16 mouse cellular contexts compared by ENCODE assay signal in the genomic region with DNA sequence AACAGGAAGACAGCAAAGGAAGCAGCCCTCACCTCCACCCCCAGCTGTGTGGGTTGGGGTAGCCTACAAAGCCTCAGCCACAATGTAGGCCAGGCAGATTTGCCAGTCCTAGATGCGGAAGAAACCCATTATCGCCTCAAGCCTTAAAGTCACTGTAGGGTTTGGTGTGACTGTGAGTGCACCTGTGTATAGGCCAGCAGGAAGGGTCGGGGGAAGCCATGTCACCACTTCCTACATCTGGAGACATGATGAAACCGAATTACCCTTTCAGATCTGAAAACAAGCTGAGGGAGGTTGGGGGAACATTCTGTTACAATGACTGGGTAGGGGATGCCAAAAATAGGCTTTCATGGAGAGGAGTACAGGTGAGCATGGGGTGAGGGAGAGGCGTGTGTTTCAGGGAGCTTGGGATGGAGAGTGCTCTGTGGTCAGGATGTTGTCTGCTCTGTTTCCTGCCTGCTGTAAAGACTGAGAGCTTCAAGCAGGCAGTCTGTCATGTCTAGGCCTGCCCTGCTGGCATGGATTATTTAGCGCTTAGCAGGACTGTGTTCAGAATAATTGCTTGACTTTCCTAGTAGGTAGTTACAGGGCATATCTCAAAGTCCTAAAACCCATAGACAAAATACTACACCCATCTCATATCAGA.
DNase-seq lines count a peak whose midpoint lies in the region; ATAC-seq lines count a peak whose summit lies in the region.
"Had no signal": no experiment of that assay in that cellular context is flagged by ENCODE, and none has a peak within 500 bp of the region (broad histone marks: within the 10 kb centered on the region; RNA-seq: fewer than 3 reads in every experiment).

No protein-coding gene starts in this region.

- 78% methylated on average over 6 of the region's 6 CpGs for WGBS in hindbrain, embryonic 10.5 days
- 89% methylated on average over 6 of the region's 6 CpGs for WGBS in hindbrain, embryonic 16.5 days
- WGBS in embryonic facial prominence, embryonic 13.5 days: 69% methylated on average over 6 of the region's 6 CpGs

- DNase-seq in hindbrain, embryonic 10.5 days (ENCODE audit: low spot score): peak; percentile 6
- DNase-seq in CD8-positive naive resting alpha-beta T cell, adult 2 months (ENCODE audit: low read depth in 2 of 2, low spot score in 2 of 2): peak; percentile 32 to 51
- DNase-seq in thymus, postnatal 10 days (ENCODE audit: low spot score in 2 of 2): peak; percentile 78 to 86
- no peak for DNase-seq in heart, postnatal 4 days
- DNase-seq in gastrocnemius, adult 18-20 months (ENCODE audit: low spot score): no peak
- no peak for DNase-seq in adrenal gland, postnatal 14 days
- DNase-seq: adrenal gland, postnatal 36 days; heart, adult 2 months; kidney, adult 18-20 months; liver, embryonic 13.5 days; lung, postnatal 10 days had no signal

- no peak for ATAC-seq in hindbrain, embryonic 16.5 days
- ATAC-seq in embryonic facial prominence, embryonic 13.5 days (ENCODE audit: insufficient number of reproducible peaks, insufficient read depth, low FRiP score, low TSS enrichment, low read depth): peak; percentile 56; the same call in 1 of the 2 replicates

- no peaks in the 10 kb centered on the region for H3K27me3 ChIP-seq in hindbrain, embryonic 10.5 days (ENCODE audit: insufficient read depth, poor library complexity, severe bottlenecking)
- H3K27me3 ChIP-seq in hindbrain, embryonic 16.5 days (replicated peaks; ENCODE audit: control insufficient read depth, insufficient read depth, low read length): no peaks in the 10 kb centered on the region
- H3K27me3 ChIP-seq in embryonic facial prominence, embryonic 13.5 days: no peaks in the 10 kb centered on the region
- H3K27me3 ChIP-seq: embryonic facial prominence, embryonic 12.5 days; liver, embryonic 13.5 days had no signal

- H3K9me3 ChIP-seq in hindbrain, embryonic 10.5 days: peaks cover 4% of the 10 kb centered on the region; the same call in 1 of the 2 replicates
- H3K9me3 ChIP-seq in hindbrain, embryonic 16.5 days (ENCODE audit: control insufficient read depth, low read length): no peaks in the 10 kb centered on the region
- H3K9me3 ChIP-seq in embryonic facial prominence, embryonic 13.5 days: no peaks in the 10 kb centered on the region
- H3K9me3 ChIP-seq: embryonic facial prominence, embryonic 12.5 days; liver, embryonic 13.5 days had no signal

- no peak overlapping the region for H3K9ac ChIP-seq in hindbrain, embryonic 16.5 days (ENCODE audit: low read depth, low read length)
- no peak overlapping the region for H3K9ac ChIP-seq in embryonic facial prominence, embryonic 13.5 days
- H3K9ac ChIP-seq: embryonic facial prominence, embryonic 12.5 days; liver, embryonic 13.5 days had no signal

- H3K4me1 ChIP-seq in hindbrain, embryonic 10.5 days (replicated peaks): no peaks in the 10 kb centered on the region
- no peaks in the 10 kb centered on the region for H3K4me1 ChIP-seq in hindbrain, embryonic 16.5 days (ENCODE audit: control insufficient read depth, insufficient read depth, low read depth, low read length)
- no peaks in the 10 kb centered on the region for H3K4me1 ChIP-seq in embryonic facial prominence, embryonic 13.5 days
- H3K4me1 ChIP-seq: embryonic facial prominence, embryonic 12.5 days; liver, embryonic 13.5 days had no signal

- no peak overlapping the region for H3K27ac ChIP-seq in hindbrain, embryonic 10.5 days
- no peak overlapping the region for H3K27ac ChIP-seq in hindbrain, embryonic 16.5 days (ENCODE audit: low read depth, low read length)
- no peak overlapping the region for H3K27ac ChIP-seq in embryonic facial prominence, embryonic 13.5 days
- H3K27ac ChIP-seq: embryonic facial prominence, embryonic 12.5 days; heart, adult 2 months; liver, embryonic 13.5 days had no signal

- no peak overlapping the region for H3K4me2 ChIP-seq in hindbrain, embryonic 16.5 days (ENCODE audit: low read length)
- no peak overlapping the region for H3K4me2 ChIP-seq in embryonic facial prominence, embryonic 13.5 days
- H3K4me2 ChIP-seq: embryonic facial prominence, embryonic 12.5 days; liver, embryonic 13.5 days; midbrain, embryonic 11.5 days had no signal

- no peak overlapping the region for H3K4me3 ChIP-seq in hindbrain, embryonic 10.5 days
- H3K4me3 ChIP-seq in hindbrain, embryonic 16.5 days (ENCODE audit: low read length): no peak overlapping the region
- H3K4me3 ChIP-seq in embryonic facial prominence, embryonic 13.5 days: no peak overlapping the region
- H3K4me3 ChIP-seq: embryonic facial prominence, embryonic 12.5 days; heart, adult 2 months; liver, embryonic 13.5 days; myocyte had no signal

- H3K36me3 ChIP-seq in hindbrain, embryonic 10.5 days: no peaks in the 10 kb centered on the region
- H3K36me3 ChIP-seq in hindbrain, embryonic 16.5 days (ENCODE audit: control insufficient read depth, insufficient read depth, low read length): no peaks in the 10 kb centered on the region
- H3K36me3 ChIP-seq in embryonic facial prominence, embryonic 13.5 days: no peaks in the 10 kb centered on the region
- H3K36me3 ChIP-seq: embryonic facial prominence, embryonic 12.5 days; liver, embryonic 13.5 days had no signal

Comparison
In these comparisons a context has a peak if more than half of its experiments do, and no peak if none do; other contexts are left out.
1. DNase-seq: peak in hindbrain, embryonic 10.5 days (single experiment), CD8-positive naive resting alpha-beta T cell, adult 2 months (2 of 2) and thymus, postnatal 10 days (2 of 2); none in heart, postnatal 4 days (single experiment), gastrocnemius, adult 18-20 months (single experiment) and adrenal gland, postnatal 14 days (single experiment).